Mouse (Mus musculus) liver, embryonic 14.5 days (tissue): Measurements from ENCODE around the gene Als2cl. TPM values are rescaled to one million over a fixed set of nuclear protein-coding genes. Genes with fewer than 3 reads are reported as not detected.

ENCODE experiments used
- ATAC-seq: fragments of 200-750 bp; cut with Nextera tagmentation; 2 replicates; pipeline ENCODE4 v1.8.0; 2017; ENCODE audit warnings: moderate number of reproducible peaks, mild to moderate bottlenecking, moderate library complexity; ENCODE audit not compliant: insufficient read depth
- DNase-seq, 3 experiments: peaks; one replicate each; pipeline ENCODE4 v3.0.0-alpha.2; 2012 to 2013; ENCODE audit warnings: low read depth in 3 of 3, low spot score in 3 of 3
- H3K27ac ChIP-seq: fragments of 300-500 bp; sonication (generic); 2 replicates; pipeline ENCODE4 v1.5.1; 2014; ENCODE audit warnings: moderate library complexity, mild to moderate bottlenecking, control low read depth, inconsistent platforms
- H3K27me3 ChIP-seq: fragments of 300-500 bp; sonication (generic); 2 replicates; pipeline ENCODE4 v1.6.1; 2014; ENCODE audit warnings: mild to moderate bottlenecking, low read length, moderate library complexity; ENCODE audit not compliant: control insufficient read depth, insufficient read depth
- H3K36me3 ChIP-seq: fragments of 300-500 bp; sonication (generic); replicated peaks from 2 replicates; pipeline ENCODE4 v1.6.1; 2014; ENCODE audit warnings: low read depth; ENCODE audit not compliant: control insufficient read depth, insufficient read depth
- H3K4me1 ChIP-seq, 2 experiments: fragments of 200-500 bp in 1 of 2; fragments of 300-500 bp in 1 of 2; sonication (generic) in 1 of 2; replicated peaks; 2 replicates each; pipeline ENCODE4 v1.6.1; 2012 to 2014; ENCODE audit warnings: antibody characterized with exemption in 1 of 2, inconsistent platforms in 1 of 2, low read length in 1 of 2; ENCODE audit not compliant: control insufficient read depth in 2 of 2, insufficient read depth in 2 of 2
- H3K4me2 ChIP-seq: fragments of 300-500 bp; sonication (generic); 2 replicates; pipeline ENCODE4 v1.6.1; 2014; ENCODE audit warnings: low read depth, mild to moderate bottlenecking, control low read depth, moderate library complexity
- H3K4me3 ChIP-seq, 2 experiments: fragments of 200-500 bp in 1 of 2; fragments of 300-500 bp in 1 of 2; sonication (generic) in 1 of 2; 2 replicates each; pipeline ENCODE4 v1.5.1; 2012 to 2014; ENCODE audit warnings: low read depth in 2 of 2, low read length in 2 of 2, mild to moderate bottlenecking in 2 of 2, control low read depth in 1 of 2, inconsistent platforms in 1 of 2, moderate library complexity in 1 of 2; ENCODE audit not compliant: insufficient read depth in 1 of 2
- H3K9ac ChIP-seq: fragments of 300-500 bp; sonication (generic); replicated peaks from 2 replicates; pipeline ENCODE4 v1.6.1; 2014; ENCODE audit warnings: mild to moderate bottlenecking, control low read depth, moderate library complexity
- H3K9me3 ChIP-seq: fragments of 300-500 bp; sonication (generic); 2 replicates; pipeline ENCODE4 v1.6.1; 2016; ENCODE audit warnings: low read length, mixed read lengths; ENCODE audit not compliant: control insufficient read depth
- CTCF ChIP-seq: IDR thresholded peaks from 2 replicates; pipeline ENCODE4 v1.5.1; 2016; ENCODE audit warnings: antibody characterized with exemption, low read depth, control low read depth
- EP300 ChIP-seq: IDR thresholded peaks from 2 replicates; pipeline ENCODE4 v1.6.1; 2016; ENCODE audit warnings: antibody characterized with exemption, low read depth
- WGBS: fragments of 180-500 bp; shearing (Covaris S2); extraction: QIAGEN DNeasy Blood & Tissue Kit; methylation state at CpG from one replicate; pipeline ENCODE4 v1.1.7; 2014; ENCODE audit not compliant: insufficient replicate concordance; 5-methylcytosine and 5-hydroxymethylcytosine counted together
- polyA plus RNA-seq, 2 experiments: library from polyadenylated mRNA; depleted of rRNA in 1 of 2; stranded (reverse) in 1 of 2; unstranded in 1 of 2; fragments of >200 nt; fragmentation: Nextera tagmentation in 1 of 2; extraction: Ambion mirVana in 1 of 2; gene quantifications; 2 replicates each; pipeline versions ENCODE4 v1.2.1 to v1.2.3; 2012 to 2014

Gene Als2cl
- polyA plus RNA-seq, 2 experiments = 1.1 to 3.3 TPM

DNA sequence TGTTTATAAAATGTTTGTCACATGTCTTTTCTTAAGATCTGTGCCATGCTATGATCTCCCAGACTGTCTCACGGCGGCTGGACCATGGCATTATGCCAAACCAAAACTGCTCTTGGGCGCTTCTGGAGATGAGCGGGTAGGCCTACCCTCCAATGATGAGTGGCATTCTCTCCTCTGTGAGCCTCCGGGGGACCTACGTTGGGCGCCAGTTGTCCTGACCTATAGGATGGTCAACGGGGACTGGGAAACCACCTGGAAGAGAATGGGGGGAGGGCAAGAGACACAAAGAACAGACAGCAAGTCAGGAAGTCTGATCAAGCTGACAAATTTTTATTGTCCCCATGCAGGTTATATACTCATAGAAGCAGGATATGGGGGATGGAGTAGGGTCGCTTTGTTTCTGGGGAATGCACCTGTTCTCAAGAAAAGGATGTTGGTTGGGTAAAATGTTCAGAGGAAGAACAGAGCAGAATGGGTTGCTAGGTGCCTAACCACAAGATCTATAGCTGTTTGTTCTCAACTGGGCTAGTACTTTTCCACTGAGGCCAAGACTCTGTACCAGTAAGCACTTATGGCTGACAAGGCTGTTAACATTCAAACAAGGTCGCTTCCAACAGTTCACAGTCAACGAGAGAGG is 27.6 kb downstream of the Als2cl start:
- DNase-seq (no peak), ATAC-seq (no peak)
- H3K4me3 ChIP-seq = no peak overlapping the region
- no peaks in the 10 kb centered on the region for H3K4me1 ChIP-seq
- TF ChIP-seq CTCF = no peak
- TF ChIP-seq EP300 = no peak
- H3K4me2 ChIP-seq = no peak overlapping the region
- no peaks in the 10 kb centered on the region for H3K9me3 ChIP-seq
- H3K9ac ChIP-seq = no peak overlapping the region
- no peaks in the 10 kb centered on the region for H3K36me3 ChIP-seq
- no peaks in the 10 kb centered on the region for H3K27me3 ChIP-seq
- H3K27ac ChIP-seq = no peak overlapping the region
- 80% methylated on average over 11 of the region's 11 CpGs for WGBS

DNA sequence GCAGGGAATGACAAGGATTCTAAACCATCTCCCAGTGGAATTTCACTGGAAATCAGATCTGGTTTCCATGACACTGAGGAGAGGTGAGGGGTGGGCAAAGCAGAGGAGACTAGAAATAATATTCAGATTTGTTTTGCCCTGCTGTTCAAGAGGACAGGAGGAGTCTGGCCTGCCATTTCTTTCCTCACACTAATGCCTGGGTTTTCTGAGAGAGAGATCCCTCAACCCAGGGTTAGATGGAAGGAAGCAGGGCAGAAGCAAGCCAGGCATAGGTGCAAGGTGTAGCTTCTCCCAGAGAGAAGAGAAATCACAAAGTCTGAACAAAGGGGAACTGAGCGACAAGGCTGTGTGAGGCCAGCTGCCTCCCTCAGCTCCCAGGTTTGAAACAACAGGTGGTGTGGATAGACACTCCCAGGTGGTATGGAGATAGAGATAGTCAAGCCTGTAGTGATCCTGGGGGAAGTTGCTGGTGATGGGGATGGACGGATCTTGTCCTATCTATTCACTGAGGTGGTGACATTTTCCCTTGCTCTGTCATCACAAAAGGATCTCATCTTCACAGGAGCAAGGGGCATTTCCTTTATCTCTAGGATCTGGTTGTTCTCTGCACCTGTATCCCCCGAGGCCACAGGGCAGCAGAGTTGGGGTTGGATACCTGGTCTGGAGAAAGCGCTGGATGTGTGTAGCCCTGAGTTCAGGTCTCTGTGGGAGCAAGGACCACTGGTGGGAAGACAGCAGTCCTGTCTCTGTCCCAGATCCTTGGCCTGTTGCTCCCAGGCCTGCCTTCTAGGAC is 28.4 kb downstream of the Als2cl start:
- no peak for TF ChIP-seq EP300
- no peak for TF ChIP-seq CTCF
- H3K4me3 ChIP-seq = no peak overlapping the region
- H3K36me3 ChIP-seq = no peaks in the 10 kb centered on the region
- H3K9me3 ChIP-seq = no peaks in the 10 kb centered on the region
- H3K4me2 ChIP-seq = no peak overlapping the region
- DNase-seq (no peak), ATAC-seq (no peak)
- no peak overlapping the region for H3K9ac ChIP-seq
- H3K27me3 ChIP-seq = no peaks in the 10 kb centered on the region
- H3K27ac ChIP-seq = no peak overlapping the region
- 61% methylated on average over 4 of the region's 4 CpGs for WGBS
- no peaks in the 10 kb centered on the region for H3K4me1 ChIP-seq

DNA sequence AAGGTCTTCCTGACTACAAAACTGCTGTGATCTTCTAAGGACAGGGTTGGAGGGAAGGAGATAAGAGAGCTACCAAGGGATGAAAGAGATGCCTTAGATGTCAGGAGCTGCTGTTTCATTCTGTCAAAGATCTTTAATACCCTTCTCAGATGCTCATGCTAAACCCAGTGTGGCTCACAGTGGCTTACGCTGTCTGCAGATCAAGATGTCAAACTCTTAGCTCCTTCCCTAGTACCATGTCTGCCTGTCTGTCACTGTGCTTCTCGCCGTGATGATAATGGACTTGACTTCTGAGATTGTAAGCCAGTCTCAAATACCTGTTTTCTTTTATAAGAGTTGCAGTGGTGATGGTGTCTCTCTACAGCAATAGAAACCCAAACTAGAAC is 29.0 kb downstream of the Als2cl start:
- no peak overlapping the region for H3K27ac ChIP-seq
- TF ChIP-seq CTCF (no peak), EP300 (no peak)
- no peaks in the 10 kb centered on the region for H3K36me3 ChIP-seq
- 72% methylated on average over 3 of the region's 3 CpGs for WGBS
- DNase-seq (no peak), ATAC-seq (no peak)
- H3K4me3 ChIP-seq = no peak overlapping the region
- no peak overlapping the region for H3K4me2 ChIP-seq
- no peaks in the 10 kb centered on the region for H3K4me1 ChIP-seq
- H3K27me3 ChIP-seq = no peaks in the 10 kb centered on the region
- no peaks in the 10 kb centered on the region for H3K9me3 ChIP-seq
- H3K9ac ChIP-seq = no peak overlapping the region

DNA sequence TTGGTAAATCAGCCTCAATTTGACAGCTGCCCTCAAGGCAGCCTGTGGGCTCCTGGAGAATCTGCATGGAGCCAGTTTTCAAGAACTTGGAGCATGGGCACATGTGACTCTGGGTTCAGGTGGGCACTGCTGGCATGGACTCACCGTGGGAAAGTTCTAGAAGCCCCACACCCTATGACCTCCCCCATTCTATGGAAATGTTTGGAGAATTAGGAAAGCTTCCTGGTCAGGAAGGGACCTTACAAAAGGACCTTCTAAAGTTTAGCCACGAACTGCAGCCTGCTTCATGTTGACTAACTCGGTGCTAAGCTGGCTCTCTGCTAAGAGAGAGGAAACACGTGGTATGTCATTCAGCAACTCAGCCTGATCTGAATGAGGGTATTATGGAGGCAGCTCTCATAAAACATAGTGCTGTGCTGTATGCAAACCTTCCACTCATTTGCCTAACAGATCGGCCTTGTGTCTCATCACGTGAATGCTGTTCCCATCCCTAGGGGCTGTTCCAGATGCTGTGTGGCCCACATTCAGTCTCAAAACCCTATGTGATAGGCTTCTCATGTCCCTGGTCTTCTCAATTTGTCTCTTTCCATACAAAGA is 29.8 kb downstream of the Als2cl start:
- no peak for ATAC-seq
- Histone ChIP-seq H3K36me3 (no peaks in the 10 kb centered on the region), H3K9ac (no peak overlapping the region), H3K27ac (no peak overlapping the region), H3K9me3 (no peaks in the 10 kb centered on the region), H3K4me2 (no peak overlapping the region), H3K4me1 (no peaks in the 10 kb centered on the region), H3K27me3 (no peaks in the 10 kb centered on the region), H3K4me3 (no peak overlapping the region)
- 40% methylated on average over 6 of the region's 6 CpGs for WGBS
- no peak for DNase-seq
- TF ChIP-seq CTCF = no peak
- TF ChIP-seq EP300 = no peak

DNA sequence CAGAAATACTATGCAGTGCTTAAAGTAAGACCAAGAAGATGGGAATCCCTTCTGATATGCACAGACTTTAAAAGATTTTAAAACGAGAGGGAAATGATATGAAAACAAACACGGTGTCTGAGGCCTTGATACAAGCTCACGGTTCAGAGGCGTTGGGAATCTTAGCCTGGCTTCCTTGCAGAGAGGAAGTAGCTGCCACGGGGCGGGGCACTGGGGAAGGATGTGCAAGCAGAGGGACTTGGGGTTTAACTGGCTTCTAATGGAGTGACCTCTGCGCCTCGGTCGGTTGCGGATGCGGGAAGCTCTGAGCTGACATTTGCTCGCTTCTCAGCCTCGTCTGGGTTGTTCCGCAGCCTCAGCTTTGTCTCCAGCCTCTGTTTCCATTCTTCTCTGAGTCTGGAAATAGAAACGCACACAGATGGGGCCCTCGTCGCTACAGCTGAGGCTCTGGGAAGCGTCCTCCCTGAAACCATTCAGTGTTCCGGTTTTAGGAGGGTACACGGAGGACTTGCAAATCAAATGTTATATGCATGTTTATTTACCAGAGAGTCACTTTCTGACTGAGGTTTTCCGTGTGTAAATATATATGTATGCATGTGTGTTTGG is 35.1 kb downstream of the Als2cl start:
- DNase-seq = no peak
- no peak overlapping the region for H3K4me3 ChIP-seq
- ATAC-seq = no peak
- no peak overlapping the region for H3K27ac ChIP-seq
- H3K36me3 ChIP-seq = no peaks in the 10 kb centered on the region
- no peak overlapping the region for H3K9ac ChIP-seq
- H3K27me3 ChIP-seq = no peaks in the 10 kb centered on the region
- H3K9me3 ChIP-seq = no peaks in the 10 kb centered on the region
- TF ChIP-seq EP300 = no peak
- no peak for TF ChIP-seq CTCF
- no peaks in the 10 kb centered on the region for H3K4me1 ChIP-seq
- 50% methylated on average over 21 of the region's 21 CpGs for WGBS
- no peak overlapping the region for H3K4me2 ChIP-seq
